Mouse (Mus musculus): ENCODE results near the gene Rbfox1.

- TF ChIP-seq CTCF (IDR thresholded peaks at IDR 0.05; ENCODE audit: borderline replicate concordance, extremely low read depth, insufficient read depth, insufficient read length) (no peak), POLR2A (IDR thresholded peaks at IDR 0.05; ENCODE audit: borderline replicate concordance, extremely low read depth, insufficient read depth, insufficient read length, poor library complexity, severe bottlenecking) (no peak)
Observed at GRCm38 (mm10) chr16:7425386-7426089, 1540.4 kb downstream of the Rbfox1 start.

All from brain, embryonic 14.5 days (tissue).